Mouse (Mus musculus) intestine, embryonic 15.5 days (tissue): ENCODE results near the gene Txnrd1. TPM values are rescaled to one million over a fixed set of nuclear protein-coding genes. Genes with fewer than 3 reads are reported as not detected.

ENCODE experiments used
- ATAC-seq: fragments of 200-750 bp; cut with Nextera tagmentation; 2 replicates; pipeline ENCODE4 v1.8.0; 2017; ENCODE audit warnings: moderate TSS enrichment, moderate library complexity
- H3K27ac ChIP-seq: fragments of 300-500 bp; sonication (generic); 2 replicates; pipeline ENCODE4 v1.5.1; 2015; ENCODE audit warnings: mild to moderate bottlenecking, inconsistent platforms
- H3K27me3 ChIP-seq: fragments of 300-500 bp; sonication (generic); replicated peaks from 2 replicates; pipeline ENCODE4 v1.6.1; 2015; ENCODE audit warnings: inconsistent platforms
- H3K36me3 ChIP-seq: fragments of 300-500 bp; sonication (generic); 2 replicates; pipeline ENCODE4 v1.6.1; 2015; ENCODE audit warnings: inconsistent platforms
- H3K4me1 ChIP-seq: fragments of 300-500 bp; sonication (generic); replicated peaks from 2 replicates; pipeline ENCODE4 v1.6.1; 2015; ENCODE audit warnings: inconsistent platforms
- H3K4me2 ChIP-seq: fragments of 300-500 bp; sonication (generic); replicated peaks from 2 replicates; pipeline ENCODE4 v1.6.1; 2015; ENCODE audit warnings: mild to moderate bottlenecking, inconsistent platforms
- H3K4me3 ChIP-seq: fragments of 300-500 bp; sonication (generic); replicated peaks from 2 replicates; pipeline ENCODE4 v1.5.1; 2015; ENCODE audit warnings: inconsistent platforms
- H3K9ac ChIP-seq: fragments of 300-500 bp; sonication (generic); 2 replicates; pipeline ENCODE4 v1.6.1; 2015; ENCODE audit warnings: inconsistent platforms
- H3K9me3 ChIP-seq: fragments of 300-500 bp; sonication (generic); 2 replicates; pipeline ENCODE4 v1.6.1; 2016; ENCODE audit warnings: inconsistent platforms
- WGBS: fragments of 180-500 bp; shearing (Covaris S2); methylation state at CpG from one replicate; pipeline ENCODE4 v1.1.7; 2015; 5-methylcytosine and 5-hydroxymethylcytosine counted together
- polyA plus RNA-seq: library from polyadenylated mRNA; unstranded; fragments of >200 nt; fragmentation: Nextera tagmentation; extraction: Ambion mirVana; gene quantifications from 2 replicates; pipeline ENCODE4 v1.2.1, GENCODE M21; 2015

Txnrd1 gene
- polyA plus RNA-seq, 1 experiment from 2014 or later, result 106 TPM

DNA sequence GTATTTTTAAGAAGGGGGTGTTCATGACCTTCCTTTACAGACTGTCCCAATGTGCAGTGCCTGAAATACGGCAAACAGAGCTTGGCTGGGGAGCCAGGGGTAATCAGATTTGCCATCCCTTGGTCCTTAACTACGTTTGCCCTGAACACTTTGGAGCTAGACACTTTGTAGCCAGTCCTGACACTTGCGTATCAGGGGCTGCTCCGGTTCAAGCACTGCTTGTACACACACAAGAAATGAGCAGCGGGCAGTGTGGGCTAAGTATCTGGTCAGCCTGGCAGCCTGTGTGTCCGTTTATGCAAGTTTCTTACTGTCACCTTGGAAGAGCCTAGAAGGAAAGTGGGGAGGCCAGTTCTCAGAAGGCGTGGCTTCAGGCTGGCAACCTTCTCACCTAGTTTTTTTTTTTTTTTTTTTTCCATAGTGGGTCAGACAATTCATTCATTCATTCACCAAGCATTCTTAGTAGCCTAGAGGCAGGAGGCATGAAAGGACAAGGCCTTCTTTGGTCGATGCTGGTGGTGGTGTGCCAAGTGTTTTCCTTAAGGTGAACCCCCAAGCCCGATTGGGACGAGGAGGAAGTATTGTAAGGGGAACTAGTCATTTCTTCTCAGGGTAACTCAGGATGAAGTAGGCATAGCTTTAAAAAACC, 24.4 kb downstream of the Txnrd1 start:
- no peaks in the 10 kb centered on the region for H3K9me3 ChIP-seq
- peak overlapping the region; percentile 71 for H3K4me2 ChIP-seq
- WGBS, result 52% methylated on average over 10 of the region's 10 CpGs
- H3K36me3 ChIP-seq, result no peaks in the 10 kb centered on the region
- peaks cover 14% of the 10 kb centered on the region; the same call in 1 of the 2 replicates for H3K4me1 ChIP-seq
- no peak overlapping the region for H3K9ac ChIP-seq
- H3K27me3 ChIP-seq, result no peaks in the 10 kb centered on the region
- peak overlapping the region; percentile 96 for H3K27ac ChIP-seq
- ATAC-seq, result no peak
- H3K4me3 ChIP-seq, result peak overlapping the region; percentile 79

DNA sequence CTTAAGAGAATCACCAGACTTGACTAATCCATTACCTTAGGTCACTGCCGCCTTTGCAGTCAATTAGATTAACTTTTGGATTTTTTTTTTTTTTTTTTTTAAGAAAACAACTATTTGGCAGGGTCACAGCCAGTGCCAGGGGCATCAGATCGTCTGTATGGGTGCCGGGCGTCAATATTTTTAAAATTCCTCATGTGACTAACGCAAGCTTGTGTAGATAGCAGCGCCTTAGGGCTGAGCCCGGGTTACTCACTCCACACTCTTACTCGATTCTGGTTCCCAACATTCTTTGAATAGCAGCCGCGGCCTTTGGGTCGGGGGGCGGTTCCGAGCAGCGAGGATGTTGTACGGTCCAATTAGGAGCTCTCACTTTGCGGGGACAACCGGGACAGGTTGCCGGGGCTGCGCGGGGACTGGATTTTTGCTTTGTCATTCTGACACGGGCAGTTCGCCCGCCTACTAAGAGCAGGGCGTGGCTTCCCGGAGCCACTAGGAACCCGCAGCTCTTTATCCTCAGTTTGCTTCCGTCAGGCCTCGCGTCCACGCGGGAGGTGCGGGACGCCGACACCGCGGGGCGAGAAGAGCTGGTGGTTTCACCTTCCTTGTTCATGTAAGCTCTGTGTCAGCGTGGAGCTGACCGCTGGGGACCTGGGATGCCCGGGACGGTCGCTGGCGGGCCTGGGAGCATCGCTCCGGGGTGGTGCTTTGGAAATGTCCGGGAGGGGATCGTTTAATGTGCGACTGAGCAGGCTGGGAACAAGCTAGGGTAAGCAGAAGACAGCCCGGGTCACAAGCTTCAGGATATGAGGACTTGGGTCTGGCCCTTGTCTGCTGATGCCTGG, 25.2 kb downstream of the Txnrd1 start:
- no peaks in the 10 kb centered on the region for H3K36me3 ChIP-seq
- WGBS, result under 1% methylated on average over 49 of the region's 49 CpGs
- peak overlapping the region; percentile 86 for H3K9ac ChIP-seq
- H3K4me3 ChIP-seq, result peak overlapping the region; percentile 79
- peaks cover 14% of the 10 kb centered on the region; the same call in 1 of the 2 replicates for H3K4me1 ChIP-seq
- peak; percentile 91 for ATAC-seq
- H3K9me3 ChIP-seq, result no peaks in the 10 kb centered on the region
- peak overlapping the region; percentile 96 for H3K27ac ChIP-seq
- no peaks in the 10 kb centered on the region for H3K27me3 ChIP-seq
- peak overlapping the region; percentile 71 for H3K4me2 ChIP-seq

DNA sequence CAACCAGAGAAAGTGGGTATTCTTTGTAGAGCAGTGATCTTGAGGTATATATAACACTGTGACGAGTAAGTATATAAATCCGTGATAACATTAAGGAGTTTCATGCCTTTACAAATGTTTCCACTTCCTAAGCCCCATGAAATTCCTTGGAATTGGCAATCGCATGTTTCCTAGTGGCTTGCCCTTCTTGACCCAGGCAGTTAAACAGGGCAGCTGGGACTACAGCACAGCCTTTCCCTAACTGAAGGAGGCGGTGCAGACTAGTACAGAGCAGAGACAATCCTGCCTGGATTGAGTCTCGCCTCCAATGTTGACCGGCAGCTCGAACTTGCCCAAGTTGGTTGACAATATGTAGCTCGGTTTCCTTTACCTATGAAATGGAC, 25.8 kb downstream of the Txnrd1 start:
- Histone ChIP-seq H3K27me3 (no peaks in the 10 kb centered on the region), H3K4me1 (peaks cover 14% of the 10 kb centered on the region; the same call in 1 of the 2 replicates), H3K9ac (peak overlapping the region; percentile 86), H3K4me3 (peak overlapping the region; percentile 79), H3K27ac (peak overlapping the region; percentile 96), H3K4me2 (peak overlapping the region; percentile 71), H3K36me3 (0 out of 2 replicates have a peak, but pooled peaks cover 1% of the 10 kb centered on the region), H3K9me3 (no peaks in the 10 kb centered on the region)
- under 1% methylated on average over 8 of the region's 8 CpGs for WGBS
- peak; percentile 61 for ATAC-seq

DNA sequence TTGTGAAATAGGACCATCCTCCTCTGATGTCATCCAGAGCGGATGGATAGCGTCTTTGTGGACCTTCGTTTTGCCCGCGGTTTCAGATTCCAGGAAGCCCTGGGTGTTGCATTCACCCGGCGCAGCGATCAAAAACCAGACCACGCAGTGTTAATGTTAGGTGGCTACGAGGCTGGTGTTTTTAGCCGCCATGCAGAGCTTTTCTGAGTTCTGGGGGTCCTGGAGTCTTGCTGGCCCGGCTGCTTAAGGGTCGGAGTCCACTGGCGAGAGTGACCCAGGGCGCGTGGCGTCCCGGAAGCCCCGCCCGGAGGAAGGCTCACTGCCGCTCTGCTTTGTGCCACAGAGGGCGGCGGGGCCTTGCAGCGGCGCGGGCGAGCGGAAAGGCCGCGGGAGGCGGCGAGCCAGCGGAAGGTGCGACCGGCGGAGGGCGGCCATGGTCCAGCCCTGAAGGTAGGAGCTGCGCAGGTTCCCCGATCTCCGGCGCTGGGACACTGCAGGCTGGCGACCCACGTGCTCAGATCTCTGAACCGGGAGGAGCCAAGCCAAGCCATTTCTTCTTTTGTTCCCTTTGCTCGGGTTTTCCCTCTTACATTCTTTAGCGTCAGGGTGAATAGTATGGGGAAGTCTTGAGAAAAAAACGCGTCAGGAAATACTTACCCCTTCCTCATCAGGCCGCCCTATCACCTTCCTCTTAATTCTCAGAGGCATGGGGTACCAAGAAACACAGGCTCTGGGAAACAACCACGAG, 26.6 kb downstream of the Txnrd1 start:
- Histone ChIP-seq H3K4me2 (peak overlapping the region; percentile 71), H3K4me1 (peaks cover 14% of the 10 kb centered on the region; the same call in 1 of the 2 replicates), H3K9ac (peak overlapping the region; percentile 85), H3K36me3 (0 out of 2 replicates have a peak, but pooled peaks cover 5% of the 10 kb centered on the region), H3K4me3 (peak overlapping the region; percentile 79), H3K27ac (peak overlapping the region; percentile 96), H3K9me3 (no peaks in the 10 kb centered on the region), H3K27me3 (no peaks in the 10 kb centered on the region)
- WGBS, result under 1% methylated on average over 50 of the region's 50 CpGs
- ATAC-seq, result peak; percentile 75

DNA sequence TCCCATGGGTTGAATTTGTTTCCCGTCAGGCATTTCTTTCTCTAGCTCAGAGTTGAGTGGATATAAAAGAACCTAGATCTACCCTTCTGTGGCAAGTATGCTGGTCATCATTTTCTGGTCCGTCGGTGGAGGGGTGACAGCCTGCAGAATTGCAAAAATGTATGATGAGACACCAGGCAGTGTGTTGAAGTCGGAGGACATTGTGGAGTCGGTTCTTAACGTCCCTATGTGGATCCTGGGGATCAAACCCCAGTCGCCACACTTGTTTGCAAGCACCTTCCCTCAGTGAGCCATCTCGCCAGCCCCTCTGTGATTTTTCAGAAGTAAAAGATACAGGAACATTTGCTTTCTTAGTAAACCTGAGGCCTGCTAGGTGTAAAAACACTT, 27.2 kb downstream of the Txnrd1 start:
- WGBS, result 6% methylated on average over 8 of the region's 8 CpGs
- H3K4me1 ChIP-seq, result peaks cover 14% of the 10 kb centered on the region; the same call in 1 of the 2 replicates
- peak overlapping the region; percentile 85 for H3K9ac ChIP-seq
- peak overlapping the region; percentile 79 for H3K4me3 ChIP-seq
- H3K4me2 ChIP-seq, result peak overlapping the region; percentile 71
- no peak for ATAC-seq
- peak overlapping the region; percentile 96 for H3K27ac ChIP-seq
- H3K9me3 ChIP-seq, result no peaks in the 10 kb centered on the region
- H3K36me3 ChIP-seq, result 0 out of 2 replicates have a peak, but pooled peaks cover 5% of the 10 kb centered on the region
- H3K27me3 ChIP-seq, result no peaks in the 10 kb centered on the region

DNA sequence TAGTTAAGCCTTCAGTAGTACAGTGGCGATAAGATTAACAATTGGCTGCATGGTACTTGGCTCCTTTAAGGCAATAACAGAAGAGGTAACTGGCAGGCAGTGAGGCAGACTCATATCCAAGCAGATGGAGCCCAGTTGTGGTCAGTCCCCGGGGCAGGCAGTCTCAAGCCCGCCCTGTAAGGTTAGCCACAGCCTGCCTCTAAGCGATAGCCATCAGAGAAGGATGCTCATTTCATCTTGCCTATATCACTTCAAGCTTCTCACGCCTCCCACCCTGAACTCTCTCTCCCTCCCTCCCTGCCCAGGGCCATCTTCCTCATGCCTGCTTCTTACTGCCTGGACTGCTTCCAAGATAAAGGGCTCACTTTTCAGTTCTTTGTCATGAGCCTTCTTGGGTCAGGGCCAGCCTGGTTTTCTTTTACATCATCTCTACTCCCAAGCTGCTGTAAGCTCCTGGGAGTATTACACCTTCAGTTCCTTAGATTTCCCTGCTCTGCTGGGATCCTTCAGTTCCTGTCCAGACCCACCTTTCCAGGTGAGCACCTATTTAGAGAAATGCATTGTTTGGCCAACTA, 29.4 kb downstream of the Txnrd1 start:
- H3K4me1 ChIP-seq, result peaks cover 14% of the 10 kb centered on the region; the same call in 1 of the 2 replicates
- H3K4me2 ChIP-seq, result no peak overlapping the region
- H3K36me3 ChIP-seq, result 0 out of 2 replicates have a peak, but pooled peaks cover 9% of the 10 kb centered on the region
- no peaks in the 10 kb centered on the region for H3K27me3 ChIP-seq
- no peak overlapping the region for H3K9ac ChIP-seq
- no peak overlapping the region for H3K27ac ChIP-seq
- H3K9me3 ChIP-seq, result no peaks in the 10 kb centered on the region
- no peak for ATAC-seq
- WGBS, result 76% methylated on average over 5 of the region's 5 CpGs
- H3K4me3 ChIP-seq, result no peak overlapping the region

DNA sequence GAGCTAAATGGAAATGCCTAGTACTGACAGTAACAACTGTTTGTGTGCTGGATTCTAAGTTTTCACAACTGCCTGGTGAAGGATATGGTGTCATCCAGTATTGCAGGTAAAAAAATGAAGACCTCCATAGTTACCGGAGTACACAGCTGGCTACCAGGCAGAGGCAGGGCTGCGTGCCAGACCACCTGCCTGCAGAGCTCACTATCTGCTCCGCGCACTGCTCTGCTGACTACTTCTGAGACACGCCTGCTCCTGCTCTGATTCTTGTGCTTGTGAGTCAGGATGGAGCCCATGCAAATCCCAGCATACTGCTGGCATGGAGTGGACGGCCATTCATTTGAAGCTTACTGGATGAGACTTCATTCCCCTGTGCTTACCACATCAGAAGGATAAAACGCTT, 30.1 kb downstream of the Txnrd1 start:
- Histone ChIP-seq H3K4me2 (no peak overlapping the region), H3K27ac (no peak overlapping the region), H3K9me3 (no peaks in the 10 kb centered on the region), H3K4me3 (no peak overlapping the region), H3K4me1 (peaks cover 14% of the 10 kb centered on the region; the same call in 1 of the 2 replicates), H3K27me3 (no peaks in the 10 kb centered on the region), H3K9ac (no peak overlapping the region), H3K36me3 (0 out of 2 replicates have a peak, but pooled peaks cover 9% of the 10 kb centered on the region)
- WGBS, result 77% methylated on average over 7 of the region's 7 CpGs
- no peak for ATAC-seq

DNA sequence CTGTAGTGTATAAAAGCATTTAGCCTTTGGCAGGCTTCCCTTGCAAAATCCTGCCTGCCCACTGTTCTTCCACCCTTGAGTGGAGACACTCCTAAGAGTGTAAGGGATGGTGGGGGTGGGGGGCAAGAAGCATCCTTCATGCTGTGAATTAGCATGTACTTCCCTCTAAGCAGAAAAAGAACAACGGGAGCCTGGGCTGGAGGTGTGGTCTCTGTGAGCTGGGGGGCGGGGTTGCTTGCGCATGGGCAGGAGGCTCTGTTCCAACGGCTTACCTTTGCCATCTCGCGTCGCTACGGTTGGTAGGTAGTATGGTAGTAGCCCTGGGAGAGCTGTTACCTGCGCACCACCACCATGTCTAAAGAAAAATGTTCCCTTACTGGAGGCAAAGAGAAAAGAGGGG, 32.6 kb downstream of the Txnrd1 start, which contains the start of gene Eid3:
TSS of gene Eid3 (plus strand) at position 271 of the 400 bp plus-strand sequence.
- H3K9ac ChIP-seq, result no peak within 1 kb of the TSS
- peaks cover 14% of the 10 kb centered on the region; the same call in 1 of the 2 replicates for H3K4me1 ChIP-seq
- no peaks in the 10 kb centered on the region for H3K27me3 ChIP-seq
- ATAC-seq, result no peak
- H3K27ac ChIP-seq, result no peak within 1 kb of the TSS
- H3K4me2 ChIP-seq, result no peak within 1 kb of the TSS
- no peaks in the 10 kb centered on the region for H3K9me3 ChIP-seq
- WGBS, result 73% methylated on average over 9 of the region's 9 CpGs
- H3K4me3 ChIP-seq, result no peak within 1 kb of the TSS
- H3K36me3 ChIP-seq, result 0 out of 2 replicates have a peak, but pooled peaks cover 9% of the 10 kb centered on the region

DNA sequence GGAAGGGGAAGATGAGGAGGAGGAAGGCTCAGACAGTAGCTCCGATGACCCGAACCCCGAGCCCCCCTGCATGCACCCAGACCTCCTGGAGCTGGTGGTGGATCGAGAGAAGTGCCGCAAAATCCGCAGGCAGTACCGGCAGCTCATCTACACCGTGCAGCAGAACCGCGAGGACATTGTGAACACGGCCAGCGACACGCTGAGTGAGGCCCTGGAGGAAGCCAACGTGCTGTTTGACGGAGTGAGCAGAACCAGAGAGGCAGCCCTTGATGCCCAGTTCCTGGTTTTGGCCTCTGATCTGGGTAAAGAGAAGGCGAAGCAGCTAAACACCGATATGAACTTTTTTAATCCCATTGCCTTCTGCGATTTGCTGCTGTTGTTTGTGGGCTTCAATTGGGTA, 33.1 kb downstream of the Txnrd1 start:
- 91% methylated on average over 18 of the region's 18 CpGs for WGBS
- H3K4me3 ChIP-seq, result no peak overlapping the region
- ATAC-seq, result no peak

DNA sequence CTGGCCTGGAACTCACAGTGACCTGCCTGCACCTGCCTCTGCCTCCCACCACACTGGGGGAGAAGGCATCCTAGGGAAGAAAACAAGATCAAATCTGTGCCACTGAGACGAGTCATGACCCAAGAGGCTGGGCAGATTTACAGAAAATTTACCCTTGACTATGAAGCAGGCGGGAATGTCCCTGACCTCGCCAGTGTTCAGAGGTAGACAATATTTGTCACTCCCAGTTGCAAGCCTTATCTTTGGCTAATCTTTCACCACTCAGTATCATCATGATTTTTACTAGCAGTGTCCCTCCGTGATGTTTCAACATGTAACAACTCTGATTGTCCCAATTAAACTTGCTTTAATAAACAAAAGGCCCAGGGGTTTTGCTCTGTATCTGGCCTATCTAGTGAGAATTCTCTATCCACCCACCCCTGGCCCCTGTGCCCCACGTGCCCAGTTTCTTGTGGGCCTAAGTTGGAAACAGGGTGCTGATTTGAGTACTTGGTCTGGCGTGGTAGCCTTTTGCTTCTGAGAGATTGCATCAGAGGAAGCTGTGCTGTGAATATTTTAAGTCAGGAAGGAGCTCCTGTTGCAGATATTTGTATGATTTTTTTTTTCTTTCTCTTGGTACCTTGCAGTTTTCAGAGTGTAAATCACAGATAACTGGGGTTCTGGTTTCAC, 34.8 kb downstream of the Txnrd1 start:
- Histone ChIP-seq H3K9me3 (no peaks in the 10 kb centered on the region), H3K4me3 (no peak overlapping the region), H3K9ac (no peak overlapping the region), H3K4me1 (peaks cover 4% of the 10 kb centered on the region), H3K27ac (no peak overlapping the region), H3K36me3 (0 out of 2 replicates have a peak, but pooled peaks cover 9% of the 10 kb centered on the region), H3K4me2 (no peak overlapping the region), H3K27me3 (no peaks in the 10 kb centered on the region)
- ATAC-seq, result no peak
- 70% methylated on average over 6 of the region's 6 CpGs for WGBS

More for the DNA sequence above, 33.1 kb downstream of the Txnrd1 start:
- 0 out of 2 replicates have a peak, but pooled peaks cover 9% of the 10 kb centered on the region for H3K36me3 ChIP-seq
- H3K4me1 ChIP-seq, result peaks cover 10% of the 10 kb centered on the region; the same call in 1 of the 2 replicates
- H3K9ac ChIP-seq, result no peak overlapping the region
- no peaks in the 10 kb centered on the region for H3K27me3 ChIP-seq
- no peak overlapping the region for H3K4me2 ChIP-seq
- H3K9me3 ChIP-seq, result no peaks in the 10 kb centered on the region
- no peak overlapping the region for H3K27ac ChIP-seq

DNA sequence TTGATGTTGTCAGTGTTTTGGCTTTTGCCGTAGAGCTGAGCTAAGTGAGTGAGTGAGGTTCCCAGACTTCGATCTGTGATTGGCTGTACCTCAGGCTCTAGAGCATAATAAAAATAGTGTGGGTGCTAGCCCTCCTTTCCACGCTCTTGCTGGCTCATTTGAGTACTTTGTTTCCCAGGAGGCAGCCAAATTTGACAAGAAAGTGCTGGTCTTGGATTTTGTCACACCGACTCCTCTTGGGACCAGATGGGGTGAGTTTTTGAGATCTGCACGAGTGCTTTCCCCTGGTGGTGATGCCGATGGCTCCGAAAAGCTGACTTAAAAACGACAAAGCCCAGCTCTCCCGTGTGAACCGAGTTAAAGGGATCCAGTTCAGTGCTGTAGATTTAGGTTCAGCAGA, 41.7 kb downstream of the Txnrd1 start:
- H3K27me3 ChIP-seq, result no peaks in the 10 kb centered on the region
- H3K4me2 ChIP-seq, result no peak overlapping the region
- H3K27ac ChIP-seq, result peak overlapping the region; percentile 67; the same call in 1 of the 2 replicates
- no peaks in the 10 kb centered on the region for H3K9me3 ChIP-seq
- peaks cover 10% of the 10 kb centered on the region for H3K4me1 ChIP-seq
- H3K36me3 ChIP-seq, result peaks cover 44% of the 10 kb centered on the region
- H3K4me3 ChIP-seq, result no peak overlapping the region
- ATAC-seq, result no peak
- H3K9ac ChIP-seq, result no peak overlapping the region
- WGBS, result 81% methylated on average over 10 of the region's 10 CpGs
